Mouse (Mus musculus) MEL (cell line): ENCODE results near the gene Cpeb3.
"Not testable (repeated sequence)": the region's sequence is repeated elsewhere in the genome, so short reads cannot be mapped to it uniquely, and the experiment has no call there.

Experiments used
- BHLHE40 ChIP-seq: IDR thresholded peaks from 2 replicates; pipeline ENCODE4 v1.6.1; 2012; ENCODE audit warnings: low read depth, mild to moderate bottlenecking, inconsistent platforms, low read length, improper control_type of control experiment, borderline replicate concordance
- CHD2 ChIP-seq: IDR thresholded peaks from 2 replicates; pipeline ENCODE4 v1.6.1; 2011; ENCODE audit warnings: low read length, improper control_type of control experiment
- CTCF ChIP-seq, 3 experiments: IDR thresholded peaks in 2 of 3; conservative IDR thresholded peaks in 1 of 3; 2 replicates each; pipeline ENCODE4 v1.5.1; 2011 to 2012; ENCODE audit warnings: low read length in 3 of 3, low read depth in 2 of 3, mild to moderate bottlenecking in 2 of 3, improper control_type of control experiment in 1 of 3, inconsistent platforms in 1 of 3, mixed read lengths in 1 of 3, moderate library complexity in 1 of 3; ENCODE audit not compliant: control insufficient read depth in 1 of 3, insufficient read depth in 1 of 3, poor library complexity in 1 of 3, severe bottlenecking in 1 of 3
- E2F4 ChIP-seq: IDR thresholded peaks from 2 replicates; pipeline ENCODE4 v1.6.1; 2011; ENCODE audit warnings: low read depth, low read length, improper control_type of control experiment, borderline replicate concordance
- ETS1 ChIP-seq: IDR thresholded peaks from 2 replicates; pipeline ENCODE4 v1.6.1; 2012; ENCODE audit warnings: low read depth, mild to moderate bottlenecking, inconsistent platforms, low read length, improper control_type of control experiment, moderate library complexity
- MAFK ChIP-seq: IDR thresholded peaks from 2 replicates; pipeline ENCODE4 v1.6.1; 2011; ENCODE audit warnings: low read depth, mild to moderate bottlenecking, low read length, improper control_type of control experiment, borderline replicate concordance
- MAX ChIP-seq: IDR thresholded peaks from 2 replicates; pipeline ENCODE4 v1.6.1; 2011; ENCODE audit warnings: low read length, improper control_type of control experiment
- MYB ChIP-seq: IDR thresholded peaks from 2 replicates; pipeline ENCODE4 v1.6.1; 2011; ENCODE audit warnings: mild to moderate bottlenecking, low read depth, low read length, improper control_type of control experiment
- POLR2A ChIP-seq, 2 experiments: IDR thresholded peaks; 2 replicates each; pipeline ENCODE4 v1.6.1; 2011 to 2012; ENCODE audit warnings: low read length in 2 of 2, mild to moderate bottlenecking in 2 of 2, control low read depth in 1 of 2, improper control_type of control experiment in 1 of 2, low read depth in 1 of 2, moderate library complexity in 1 of 2; ENCODE audit not compliant: control insufficient read depth in 1 of 2, insufficient read depth in 1 of 2, poor library complexity in 1 of 2
- POLR2AphosphoS5 ChIP-seq: IDR thresholded peaks from 2 replicates; pipeline ENCODE4 v1.6.1; 2012; ENCODE audit warnings: low read depth, borderline replicate concordance, mild to moderate bottlenecking, inconsistent platforms, low read length, moderate library complexity, mixed read lengths
- ZC3H11A ChIP-seq: IDR thresholded peaks from 2 replicates; pipeline ENCODE4 v1.6.1; 2012; ENCODE audit warnings: low read depth, mild to moderate bottlenecking, inconsistent platforms, low read length, improper control_type of control experiment
- ZKSCAN1 ChIP-seq: IDR thresholded peaks from 2 replicates; pipeline ENCODE4 v1.6.1; 2012; ENCODE audit warnings: low read depth, mild to moderate bottlenecking, inconsistent platforms, low read length, improper control_type of control experiment, moderate library complexity
- ZNF384 ChIP-seq: IDR thresholded peaks from 2 replicates; pipeline ENCODE4 v1.6.1; 2012; ENCODE audit warnings: low read depth, mild to moderate bottlenecking, inconsistent platforms, low read length, improper control_type of control experiment

GRCm38 (mm10) chr19:37077258-37077657 is 131.1 kb downstream of the Cpeb3 start:
- TF ChIP-seq MYB; ETS1; E2F4; ZKSCAN1; ZNF384; MAX; MAFK; CTCF (IDR thresholded peaks at IDR 0.05 in 2 of 3, conservative IDR thresholded peaks at IDR 0.05 in 1 of 3; ENCODE audit: control insufficient read depth in 1 of 3, insufficient read depth in 1 of 3, low read depth in 2 of 3, low read length in 3 of 3, poor library complexity in 1 of 3, severe bottlenecking in 1 of 3); CHD2; BHLHE40; POLR2A (IDR thresholded peaks at IDR 0.05; ENCODE audit: control insufficient read depth in 1 of 2, insufficient read depth in 1 of 2, low read depth in 1 of 2, low read length in 2 of 2, poor library complexity in 1 of 2); ZC3H11A; POLR2AphosphoS5: not testable (repeated sequence)
